Mouse (Mus musculus) kidney, embryonic 15.5 days (tissue): ENCODE results near the gene C1ra. TPM values are rescaled to one million over a fixed set of nuclear protein-coding genes. Genes with fewer than 3 reads are reported as not detected.
"Not testable (repeated sequence)": the region's sequence is repeated elsewhere in the genome, so short reads cannot be mapped to it uniquely, and the experiment has no call there.

Experiments
- ATAC-seq: fragments of 200-750 bp; cut with Nextera tagmentation; replicated peaks from 2 replicates; pipeline ENCODE4 v1.8.0; 2017; ENCODE audit warnings: moderate TSS enrichment; ENCODE audit not compliant: low FRiP score
- H3K27ac ChIP-seq: fragments of 300-500 bp; sonication (generic); 2 replicates; pipeline ENCODE4 v1.5.1; 2015; ENCODE audit warnings: mild to moderate bottlenecking, inconsistent platforms
- H3K27me3 ChIP-seq: fragments of 300-500 bp; sonication (generic); 2 replicates; pipeline ENCODE4 v1.6.1; 2015; ENCODE audit warnings: inconsistent platforms
- H3K36me3 ChIP-seq: fragments of 300-500 bp; sonication (generic); 2 replicates; pipeline ENCODE4 v1.6.1; 2015; ENCODE audit warnings: inconsistent platforms
- H3K4me1 ChIP-seq: fragments of 300-500 bp; sonication (generic); 2 replicates; pipeline ENCODE4 v1.6.1; 2015; ENCODE audit warnings: inconsistent platforms
- H3K4me2 ChIP-seq: fragments of 300-500 bp; sonication (generic); 2 replicates; pipeline ENCODE4 v1.6.1; 2015; ENCODE audit warnings: moderate library complexity, mild to moderate bottlenecking, inconsistent platforms
- H3K4me3 ChIP-seq: fragments of 300-500 bp; sonication (generic); replicated peaks from 2 replicates; pipeline ENCODE4 v1.5.1; 2015; ENCODE audit warnings: mild to moderate bottlenecking, inconsistent platforms
- H3K9ac ChIP-seq: fragments of 300-500 bp; sonication (generic); 2 replicates; pipeline ENCODE4 v1.6.1; 2015; ENCODE audit warnings: mild to moderate bottlenecking, inconsistent platforms
- H3K9me3 ChIP-seq: fragments of 300-500 bp; sonication (generic); replicated peaks from 2 replicates; pipeline ENCODE4 v1.6.1; 2016; ENCODE audit warnings: inconsistent platforms
- WGBS: fragments of 180-500 bp; shearing (Covaris S2); methylation state at CpG from one replicate; pipeline ENCODE4 v1.1.7; 2015; ENCODE audit warnings: mixed read lengths; 5-methylcytosine and 5-hydroxymethylcytosine counted together
- polyA plus RNA-seq: library from polyadenylated mRNA; unstranded; fragments of >200 nt; fragmentation: Nextera tagmentation; extraction: Ambion mirVana; gene quantifications from 2 replicates; pipeline ENCODE4 v1.2.1, GENCODE M21; 2015

The C1ra gene
- 7.9 and 8.3 TPM in 2 replicates for polyA plus RNA-seq

GRCm38 (mm10) chr6:124512355-124512836 is at the start of gene C1ra:
C1ra (plus strand) TSS chr6:124512405.
- H3K4me3 ChIP-seq: peak within 1 kb of the TSS; percentile 29
- H3K4me2 ChIP-seq: peak within 1 kb of the TSS; percentile 56
- no peak within 1 kb of the TSS for H3K9ac ChIP-seq
- ATAC-seq: peak; percentile 15; the same call in 1 of the 2 replicates
- 8% methylated on average over 6 of the region's 6 CpGs for WGBS
- H3K9me3 ChIP-seq: no peaks in the 10 kb centered on the region
- H3K27ac ChIP-seq: no peak within 1 kb of the TSS
- H3K36me3 ChIP-seq: no peaks in the 10 kb centered on the region
- peaks cover 7% of the 10 kb centered on the region; the same call in 1 of the 2 replicates for H3K4me1 ChIP-seq
- no peaks in the 10 kb centered on the region for H3K27me3 ChIP-seq

- H3K27me3 ChIP-seq: 0 out of 2 replicates have a peak, but pooled peaks cover 3% of the 10 kb centered on the region
- H3K4me2 ChIP-seq: peak overlapping the region; percentile 92
- no peak overlapping the region for H3K27ac ChIP-seq
- peak; percentile 5; the same call in 1 of the 2 replicates for ATAC-seq
- no peak overlapping the region for H3K9ac ChIP-seq
- no peak overlapping the region for H3K4me3 ChIP-seq
- H3K36me3 ChIP-seq: no peaks in the 10 kb centered on the region
- H3K9me3 ChIP-seq: no peaks in the 10 kb centered on the region
- H3K4me1 ChIP-seq: peaks cover 16% of the 10 kb centered on the region
- WGBS: 24% methylated on average over 8 of the region's 8 CpGs
These were observed 48.3 kb upstream of the C1ra start for GRCm38 (mm10) chr6:124463881-124464291.

GRCm38 (mm10) chr6:124464305-124465271 is 47.6 kb upstream of the C1ra start, which contains the start of gene Clstn3:
Clstn3 (minus strand) TSS chr6:124464794.
- H3K27ac ChIP-seq: no peak within 1 kb of the TSS
- ATAC-seq: peak; percentile 96
- H3K9ac ChIP-seq: peak within 1 kb of the TSS; percentile 48
- peaks cover 16% of the 10 kb centered on the region for H3K4me1 ChIP-seq
- 5% methylated on average over 27 of the region's 27 CpGs for WGBS
- H3K27me3 ChIP-seq: 0 out of 2 replicates have a peak, but pooled peaks cover 3% of the 10 kb centered on the region
- no peaks in the 10 kb centered on the region for H3K9me3 ChIP-seq
- peak within 1 kb of the TSS; percentile 52 for H3K4me3 ChIP-seq
- H3K36me3 ChIP-seq: no peaks in the 10 kb centered on the region
- H3K4me2 ChIP-seq: peak within 1 kb of the TSS; percentile 92

GRCm38 (mm10) chr6:124465299-124465698 is 46.9 kb upstream of the C1ra start:
- H3K9ac ChIP-seq: no peak overlapping the region
- 42% methylated on average over 6 of the region's 6 CpGs for WGBS

GRCm38 (mm10) chr6:124465729-124466128 is 46.5 kb upstream of the C1ra start:
- Histone ChIP-seq H3K9ac (no peak overlapping the region), H3K4me3 (no peak overlapping the region), H3K27me3 (0 out of 2 replicates have a peak, but pooled peaks cover 3% of the 10 kb centered on the region), H3K4me2 (peak overlapping the region; percentile 92; the same call in 1 of the 2 replicates), H3K4me1 (peaks cover 16% of the 10 kb centered on the region), H3K27ac (no peak overlapping the region), H3K36me3 (no peaks in the 10 kb centered on the region), H3K9me3 (no peaks in the 10 kb centered on the region)
- WGBS: 76% methylated on average over 6 of the region's 6 CpGs
- no peak for ATAC-seq

More at GRCm38 (mm10) chr6:124465299-124465698, 46.9 kb upstream of the C1ra start:
- Histone ChIP-seq H3K4me3 (peak overlapping the region; percentile 52), H3K27ac (no peak overlapping the region), H3K27me3 (0 out of 2 replicates have a peak, but pooled peaks cover 3% of the 10 kb centered on the region), H3K36me3 (no peaks in the 10 kb centered on the region), H3K4me2 (peak overlapping the region; percentile 92), H3K4me1 (peaks cover 16% of the 10 kb centered on the region), H3K9me3 (no peaks in the 10 kb centered on the region)
- no peak for ATAC-seq

- no peak overlapping the region for H3K27ac ChIP-seq
- H3K27me3 ChIP-seq: no peaks in the 10 kb centered on the region
- 94% methylated on average over 3 of the region's 3 CpGs for WGBS
- H3K4me3 ChIP-seq: no peak overlapping the region
- H3K4me1 ChIP-seq: no peaks in the 10 kb centered on the region
- H3K36me3 ChIP-seq: no peaks in the 10 kb centered on the region
- H3K4me2 ChIP-seq: no peak overlapping the region
- ATAC-seq: no peak
- no peaks in the 10 kb centered on the region for H3K9me3 ChIP-seq
- no peak overlapping the region for H3K9ac ChIP-seq
These were observed 41.1 kb upstream of the C1ra start for GRCm38 (mm10) chr6:124471121-124471520.

- not testable (repeated sequence) for H3K36me3 ChIP-seq, H3K27ac ChIP-seq, H3K4me2 ChIP-seq, H3K9ac ChIP-seq, H3K27me3 ChIP-seq, H3K4me1 ChIP-seq, ATAC-seq, H3K4me3 ChIP-seq, H3K9me3 ChIP-seq
- WGBS: 77% methylated on average over 6 of the region's 6 CpGs
These were observed 40.2 kb upstream of the C1ra start for GRCm38 (mm10) chr6:124471783-124472638.

GRCm38 (mm10) chr6:124472801-124473200 is 39.4 kb upstream of the C1ra start:
- no peak overlapping the region for H3K9ac ChIP-seq
- ATAC-seq: no peak
- H3K36me3 ChIP-seq: no peaks in the 10 kb centered on the region
- H3K4me3 ChIP-seq: no peak overlapping the region
- peaks cover 7% of the 10 kb centered on the region for H3K4me1 ChIP-seq
- H3K9me3 ChIP-seq: no peaks in the 10 kb centered on the region
- no peak overlapping the region for H3K4me2 ChIP-seq
- H3K27ac ChIP-seq: no peak overlapping the region
- H3K27me3 ChIP-seq: no peaks in the 10 kb centered on the region
- WGBS: 40% methylated on average over 6 of the region's 6 CpGs

- 86% methylated on average over 11 of the region's 11 CpGs for whole genome bisulfite sequencing
- no peaks in the 10 kb centered on the region for H3K27me3 ChIP-seq
- no peak overlapping the region for H3K4me3 ChIP-seq
- H3K27ac ChIP-seq: no peak overlapping the region
- ATAC-seq: no peak
- peaks cover 15% of the 10 kb centered on the region for H3K4me1 ChIP-seq
- no peaks in the 10 kb centered on the region for H3K9me3 ChIP-seq
- H3K36me3 ChIP-seq: no peaks in the 10 kb centered on the region
- H3K9ac ChIP-seq: no peak overlapping the region
- H3K4me2 ChIP-seq: no peak overlapping the region
These were observed 37.6 kb upstream of the C1ra start for GRCm38 (mm10) chr6:124474621-124475020.

- ATAC-seq: not testable (repeated sequence)
- WGBS: 92% methylated on average over 8 of the region's 11 CpGs
These were observed 36.7 kb upstream of the C1ra start for GRCm38 (mm10) chr6:124475335-124476075.

GRCm38 (mm10) chr6:124476216-124476615 is 36.0 kb upstream of the C1ra start:
- Histone ChIP-seq H3K9me3 (no peaks in the 10 kb centered on the region), H3K4me1 (peaks cover 15% of the 10 kb centered on the region), H3K36me3 (no peaks in the 10 kb centered on the region), H3K27ac (no peak overlapping the region), H3K27me3 (no peaks in the 10 kb centered on the region), H3K9ac (no peak overlapping the region), H3K4me3 (no peak overlapping the region), H3K4me2 (no peak overlapping the region)
- no peak for ATAC-seq
- WGBS: 88% methylated on average over 7 of the region's 7 CpGs

More at GRCm38 (mm10) chr6:124475335-124476075, 36.7 kb upstream of the C1ra start:
- H3K27me3 ChIP-seq, H3K4me3 ChIP-seq, H3K9me3 ChIP-seq, H3K4me2 ChIP-seq, H3K9ac ChIP-seq, H3K27ac ChIP-seq, H3K36me3 ChIP-seq: not testable (repeated sequence)
- H3K4me1 ChIP-seq: peaks cover 15% of the 10 kb centered on the region
